Mouse (Mus musculus): ENCODE results near the gene Dbh.

Gene Dbh

GRCm38 (mm10) chr2:27218569-27218968 lies 53.5 kb downstream of the Dbh start:
- no peak for DNase-seq (ENCODE audit: low read depth, low spot score)

- DNase-seq (ENCODE audit: low read depth, low spot score) = peak; percentile 83
Observed at GRCm38 (mm10) chr2:27223012-27223421, 58.0 kb downstream of the Dbh start.

GRCm38 (mm10) chr2:27226572-27226971 lies 61.5 kb downstream of the Dbh start:
- DNase-seq (ENCODE audit: low read depth, low spot score) = peak; percentile 64

- no peak for DNase-seq (ENCODE audit: low read depth, low spot score)
Observed at GRCm38 (mm10) chr2:27228809-27229480, 63.9 kb downstream of the Dbh start.

- DNase-seq (ENCODE audit: low read depth, low spot score) = no peak
Observed at GRCm38 (mm10) chr2:27229481-27230105, 64.6 kb downstream of the Dbh start.

GRCm38 (mm10) chr2:27232376-27232775 lies 67.3 kb downstream of the Dbh start:
- peak; percentile 78 for DNase-seq (ENCODE audit: low read depth, low spot score)
